Mouse (Mus musculus) Patski (cell line): Measurements from ENCODE around the gene P3h2. TPM values are rescaled to one million over a fixed set of nuclear protein-coding genes. Genes with fewer than 3 reads are reported as not detected.

Source experiments
- ATAC-seq: fragments of 100-300 bp; one replicate; pipeline ENCODE4 v1.8.0; 2021
- CTCF ChIA-PET: fragments of 350-600 bp; sonication (Branson Sonifier 250); formaldehyde crosslinking; loops from one replicate; lab custom pipeline; 2022; ENCODE audit warnings: inconsistent platforms; lab: Charles Lee
- POLR2A ChIA-PET: fragments of 350-600 bp; sonication (Branson Sonifier 250); formaldehyde crosslinking; loops from one replicate; lab custom pipeline; 2022; ENCODE audit warnings: antibody characterized with exemption, inconsistent platforms; lab: Charles Lee
- DNase-seq: peaks from one replicate; pipeline ENCODE4 v3.0.0-alpha.2; 2011; ENCODE audit warnings: low read depth, low spot score
- H3K27me3 ChIP-seq: fragments of 371-371 bp; one replicate; pipeline ENCODE4 v1.5.1; 2021
- CTCF ChIP-seq: fragments of 100-300 bp; IDR thresholded peaks from one replicate; pipeline ENCODE4 v1.5.1; 2021
- in situ Hi-C: fragments of 300-500 bp; cut with MboI; formaldehyde crosslinking; loops from 3 replicates; pipeline ENCODE4 v1.11.1; 2018; ENCODE audit warnings: low pct_unique_long_range_greater_than_20kb, mixed read lengths
- polyA plus RNA-seq: library from polyadenylated mRNA; unstranded; gene quantifications from one replicate; pipeline ENCODE4 v1.2.3, GENCODE M21; 2021

Gene P3h2
- polyA plus RNA-seq, result 32.9 TPM

DNA sequence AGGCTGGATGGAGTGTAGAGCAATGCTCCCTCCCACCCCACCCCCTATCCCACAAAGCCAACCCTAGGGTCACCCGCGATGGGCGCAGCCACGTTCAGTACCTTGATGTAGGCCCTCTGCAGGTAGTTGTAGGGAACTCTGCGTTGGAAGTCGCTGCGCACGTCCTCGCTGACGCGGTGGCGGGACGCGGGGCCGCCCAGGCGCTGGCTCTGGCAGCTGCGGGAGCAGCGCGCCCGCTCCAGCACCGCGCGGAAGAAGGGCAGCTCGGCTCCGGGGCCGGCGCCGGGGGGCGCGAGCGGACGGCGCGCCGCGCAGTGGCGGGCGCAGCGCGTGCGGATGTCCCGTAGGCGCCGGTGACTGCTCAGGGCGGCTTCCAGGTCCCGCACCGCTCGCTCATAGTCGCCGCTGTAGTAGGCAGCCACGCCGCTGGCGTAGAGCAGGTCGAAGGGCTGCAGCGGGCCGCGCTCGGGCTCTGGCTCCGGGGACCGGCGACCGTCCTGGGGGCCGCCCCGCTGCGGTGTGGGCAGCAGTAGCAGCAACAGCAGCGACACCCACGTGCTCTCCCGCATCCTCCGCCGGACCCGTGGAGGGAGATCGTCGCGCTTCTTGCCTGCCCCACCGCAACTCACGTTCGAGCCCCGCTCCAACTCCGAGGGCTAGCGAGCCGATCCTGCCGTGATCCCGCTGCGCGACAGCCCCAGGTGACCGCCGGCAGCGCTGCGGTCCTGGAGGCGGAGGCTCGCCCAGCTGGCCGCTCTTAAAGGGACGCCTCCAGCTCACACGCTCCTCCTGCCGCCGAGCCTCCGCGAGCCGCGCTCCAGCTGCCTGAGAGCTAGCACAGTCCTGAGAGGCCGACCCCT is at the start of gene P3h2:
Gene P3h2 (minus strand): TSS at position 670 of the 860 bp plus-strand sequence.
- peak; percentile 50 for TF ChIP-seq CTCF
- DNase-seq (no peak), ATAC-seq (peak; percentile 97)
- POLR2A ChIA-PET, result interaction anchor here (0.8 to 1.7 kb wide), 2 partner anchors 9 to 92 kb away, joined by 3 read pairs; no protein-coding TSS in a partner anchor
- H3K27me3 ChIP-seq, result no peaks in the 10 kb centered on the region
- in situ Hi-C loops, result loop anchor here (10.0 kb wide), 1 partner anchor 81 kb away; no protein-coding TSS in a partner anchor
- CTCF ChIA-PET, result interaction anchor here (0.7 to 1.9 kb wide), 6 partner anchors 10 to 83 kb away, joined by 3 to 6 read pairs (median 3); no protein-coding TSS in a partner anchor

DNA sequence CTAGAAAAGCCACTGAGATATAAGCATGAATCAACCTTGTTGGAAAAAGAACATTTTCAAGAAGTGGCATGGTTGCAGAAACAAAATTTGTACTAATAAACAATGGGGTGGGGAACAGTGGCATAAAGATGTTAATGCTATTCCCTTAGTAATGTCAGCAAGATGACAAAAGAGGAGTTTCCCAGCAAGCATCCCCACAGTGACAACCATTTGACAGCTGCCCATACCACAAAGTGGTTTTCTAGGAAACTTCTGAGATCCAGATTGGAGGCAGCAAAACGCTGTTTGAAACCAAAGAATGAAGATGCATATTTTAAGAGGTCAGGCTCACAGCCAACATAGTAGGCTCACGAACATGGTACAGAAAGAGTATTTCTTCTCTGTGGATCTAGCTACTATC is 46.7 kb upstream of the P3h2 start:
- in situ Hi-C loops, result loop anchor here (5.0 kb wide), 1 partner anchor 35 kb away; no protein-coding TSS in a partner anchor
- DNase-seq, result no peak
- H3K27me3 ChIP-seq, result no peaks in the 10 kb centered on the region
- CTCF ChIA-PET, result interaction anchor here (1.3 kb wide), 1 partner anchor 14 kb away, joined by 4 read pairs; no protein-coding TSS in a partner anchor
- ATAC-seq, result no peak
- TF ChIP-seq CTCF, result no peak
- POLR2A ChIA-PET, result no interaction called here

DNA sequence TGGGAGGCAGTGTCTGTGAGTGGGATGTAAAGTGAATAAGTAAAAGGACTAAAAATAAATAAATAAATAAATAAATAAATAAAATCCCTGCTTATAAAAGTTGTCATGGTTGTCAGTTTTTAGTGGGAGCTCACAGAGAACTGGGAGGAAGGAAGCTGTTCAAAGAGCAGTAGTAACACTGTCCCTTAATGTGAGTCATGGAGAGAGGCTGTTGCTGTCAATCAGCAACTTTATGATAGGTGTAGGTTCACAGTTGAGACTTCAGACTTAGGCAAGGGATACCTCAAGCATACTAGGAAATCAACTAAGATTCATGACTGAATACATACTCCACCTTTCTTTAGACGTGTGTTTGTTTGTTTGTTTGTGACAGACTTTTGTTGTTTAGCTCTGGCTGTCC is 45.4 kb upstream of the P3h2 start:
- ChIA-PET POLR2A (no interaction called here), CTCF (interaction anchor here (1.5 to 1.6 kb wide), 2 partner anchors 13 to 21 kb away, joined by 3 read pairs; no protein-coding TSS in a partner anchor)
- H3K27me3 ChIP-seq, result no peaks in the 10 kb centered on the region
- in situ Hi-C loops, result loop anchor here (5.0 kb wide), 1 partner anchor 34 kb away; no protein-coding TSS in a partner anchor
- no peak for ATAC-seq
- TF ChIP-seq CTCF, result no peak
- no peak for DNase-seq

DNA sequence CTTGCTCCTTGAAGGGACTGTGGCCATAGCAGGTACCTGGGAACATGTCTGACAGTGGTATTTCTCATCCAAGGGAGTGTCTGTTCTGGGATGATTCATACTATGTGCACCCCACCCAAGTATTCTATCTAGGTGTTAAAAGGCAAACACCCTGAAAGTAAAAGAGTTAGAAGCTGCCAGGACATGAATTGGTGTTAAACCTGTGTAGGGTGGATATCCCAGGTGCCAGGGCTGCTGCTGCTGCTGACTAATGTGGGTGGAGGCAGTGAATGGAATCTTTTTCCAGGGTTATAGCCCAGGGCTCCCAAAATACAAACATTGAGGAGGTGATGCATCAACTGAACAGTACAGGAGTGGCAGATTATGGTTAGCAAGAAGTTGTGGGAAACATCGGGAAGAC is 41.3 kb upstream of the P3h2 start:
- TF ChIP-seq CTCF, result no peak
- in situ Hi-C loops, result no loop called here
- ChIA-PET POLR2A (no interaction called here), CTCF (no interaction called here)
- DNase-seq (no peak), ATAC-seq (no peak)
- H3K27me3 ChIP-seq, result no peaks in the 10 kb centered on the region

DNA sequence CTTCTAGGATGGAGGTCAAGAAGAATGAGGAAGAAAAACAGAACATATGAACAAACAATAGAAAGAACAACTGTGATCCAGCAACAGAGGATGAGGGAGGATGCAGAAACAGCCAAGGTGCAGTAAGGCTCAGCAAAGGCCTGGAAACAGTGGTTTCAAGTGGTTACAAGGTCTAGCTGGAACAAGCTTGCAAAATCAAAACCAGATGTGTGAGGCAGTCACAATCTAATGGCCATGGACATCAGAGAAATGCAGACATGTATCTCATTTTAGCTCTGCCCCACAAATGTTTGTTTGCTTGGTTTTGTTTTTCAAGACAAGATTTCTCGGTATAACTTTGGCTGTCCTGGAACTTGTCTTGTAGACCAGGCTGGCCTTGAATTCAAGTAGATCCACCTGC is 25.5 kb upstream of the P3h2 start:
- no peak for TF ChIP-seq CTCF
- ChIA-PET POLR2A (interaction anchor here (0.5 kb wide), 1 partner anchor 186 kb away, joined by 3 read pairs; no protein-coding TSS in a partner anchor), CTCF (interaction anchor here (0.8 kb wide), 1 partner anchor 19 kb away, joined by 3 read pairs; no protein-coding TSS in a partner anchor)
- H3K27me3 ChIP-seq, result no peaks in the 10 kb centered on the region
- ATAC-seq (no peak), DNase-seq (no peak)
- in situ Hi-C loops, result no loop called here

DNA sequence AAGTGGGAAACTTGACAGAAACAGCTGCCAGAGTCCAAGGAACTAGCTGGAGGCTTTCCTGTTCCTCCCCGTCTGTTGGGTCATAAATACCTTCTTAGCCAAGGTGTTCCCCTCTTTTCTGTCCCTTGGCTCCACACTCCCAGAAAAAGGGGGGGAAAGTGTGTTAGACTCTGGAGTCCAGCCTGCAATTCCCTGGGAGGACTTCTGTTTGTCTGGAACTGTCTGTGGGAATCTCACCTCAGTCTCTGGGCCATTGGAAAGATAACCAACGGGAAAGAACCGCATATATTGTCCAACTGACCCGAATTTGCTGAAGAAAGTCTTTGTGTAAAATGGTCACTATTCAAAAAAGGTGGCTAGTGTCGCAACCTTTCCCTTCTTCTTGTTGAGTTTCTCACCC is 1.0 kb upstream of the P3h2 start:
- in situ Hi-C loops, result loop anchor here (10.0 kb wide), 1 partner anchor 82 kb away; no protein-coding TSS in a partner anchor
- ATAC-seq (no peak), DNase-seq (no peak)
- ChIA-PET POLR2A (interaction anchor here (0.6 kb wide), 1 partner anchor 253 kb away, joined by 3 read pairs; no protein-coding TSS in a partner anchor), CTCF (interaction anchor here (0.7 to 1.9 kb wide), 5 partner anchors 24 to 84 kb away, joined by 3 to 6 read pairs (median 3); no protein-coding TSS in a partner anchor)
- TF ChIP-seq CTCF, result peak; percentile 2
- H3K27me3 ChIP-seq, result no peaks in the 10 kb centered on the region

DNA sequence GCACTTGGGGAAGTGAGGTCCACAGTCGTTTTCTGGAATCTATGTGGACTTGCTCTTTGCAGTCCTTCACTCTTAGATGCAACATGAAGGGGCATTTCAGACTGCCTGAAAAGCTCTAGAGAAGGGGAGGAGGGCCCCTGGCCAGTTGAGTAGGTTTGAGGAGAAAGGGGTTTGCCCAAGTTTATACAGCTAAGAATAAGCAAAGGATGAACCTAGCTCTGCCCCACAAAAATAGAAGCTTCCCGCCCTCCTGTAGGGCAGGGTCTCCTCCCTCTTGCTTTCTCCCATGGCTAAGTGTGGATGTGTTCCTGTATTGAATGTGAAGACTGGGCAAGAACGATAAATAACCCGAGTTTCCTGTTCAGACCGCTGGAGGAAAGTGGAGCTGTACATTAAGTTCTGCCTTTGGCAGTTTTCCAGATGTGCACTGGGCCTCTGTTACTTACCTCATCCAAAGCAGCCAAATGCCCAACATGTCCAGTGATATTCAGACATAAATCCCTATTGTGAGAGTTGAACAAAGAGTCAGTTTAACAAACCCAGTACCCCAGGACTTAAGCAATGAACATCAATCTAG is 545 bp upstream of the P3h2 start:
- in situ Hi-C loops, result loop anchor here (10.0 kb wide), 1 partner anchor 81 kb away; no protein-coding TSS in a partner anchor
- peak; percentile 48 for ATAC-seq

DNA sequence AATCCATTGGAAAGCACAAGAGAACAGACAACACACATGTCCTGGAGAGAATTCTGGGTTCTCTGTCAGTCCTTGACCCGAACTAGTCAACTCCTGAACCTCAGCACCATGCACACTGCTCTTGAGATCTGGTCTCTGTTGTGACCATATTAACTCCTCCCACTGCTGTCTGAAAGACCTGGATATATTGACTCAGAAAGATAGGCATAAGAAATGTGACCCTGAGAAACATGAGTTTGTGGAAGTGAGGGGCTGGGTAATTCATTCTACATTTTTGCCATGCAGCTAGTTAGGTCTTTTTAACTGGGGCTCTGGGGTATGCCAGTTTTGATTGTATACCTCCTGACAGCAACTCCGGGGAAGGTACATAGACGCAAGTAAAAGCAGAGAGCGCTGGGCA is 1.3 kb downstream of the P3h2 start:
- POLR2A ChIA-PET, result interaction anchor here (0.8 kb wide), 1 partner anchor 8 kb away, joined by 3 read pairs; no protein-coding TSS in a partner anchor
- DNase-seq (no peak), ATAC-seq (no peak)
- H3K27me3 ChIP-seq, result no peaks in the 10 kb centered on the region
- TF ChIP-seq CTCF, result no peak
- in situ Hi-C loops, result loop anchor here (10.0 kb wide), 1 partner anchor 79 kb away; no protein-coding TSS in a partner anchor
- CTCF ChIA-PET, result interaction anchor here (0.7 to 1.0 kb wide), 2 partner anchors 9 to 15 kb away, joined by 3 to 5 read pairs; no protein-coding TSS in a partner anchor

More for the DNA sequence above, 545 bp upstream of the P3h2 start:
- ChIA-PET CTCF (interaction anchor here (0.7 to 1.9 kb wide), 6 partner anchors 10 to 84 kb away, joined by 3 to 6 read pairs (median 3); no protein-coding TSS in a partner anchor), POLR2A (interaction anchor here (0.6 to 1.7 kb wide), 2 partner anchors 91 to 254 kb away, joined by 3 read pairs; no protein-coding TSS in a partner anchor)
- no peaks in the 10 kb centered on the region for H3K27me3 ChIP-seq
- DNase-seq, result no peak
- peak; percentile 5 for TF ChIP-seq CTCF

DNA sequence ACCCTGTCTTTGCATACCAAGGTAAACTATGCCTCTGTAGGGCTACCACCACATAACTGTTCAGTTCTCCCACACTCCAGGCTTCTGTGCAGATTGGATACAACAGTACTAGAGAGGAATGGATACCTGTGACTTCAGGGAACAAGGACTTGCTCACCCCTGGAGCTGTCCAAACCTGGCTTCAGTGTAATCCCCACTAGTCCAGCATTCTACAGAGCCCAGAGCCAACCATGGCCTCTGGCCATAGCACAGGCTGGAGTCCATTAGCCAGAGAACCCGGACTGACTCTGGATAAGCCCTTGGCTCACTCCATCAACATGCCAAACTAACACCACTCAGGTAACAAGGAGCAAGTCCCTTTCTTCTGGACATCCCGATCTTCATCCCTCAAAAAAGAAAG is 2.7 kb downstream of the P3h2 start:
- no peak for DNase-seq
- POLR2A ChIA-PET, result no interaction called here
- no peak for TF ChIP-seq CTCF
- ATAC-seq, result no peak
- in situ Hi-C loops, result loop anchor here (10.0 kb wide), 1 partner anchor 78 kb away; no protein-coding TSS in a partner anchor
- CTCF ChIA-PET, result interaction anchor here (1.8 to 1.9 kb wide), 2 partner anchors 14 to 17 kb away, joined by 6 read pairs; no protein-coding TSS in a partner anchor
- H3K27me3 ChIP-seq, result no peaks in the 10 kb centered on the region
